Mouse (Mus musculus) right cerebral cortex, adult 18-20 months (tissue): ENCODE data around the gene Pld2.
"Not testable (repeated sequence)": the region's sequence is repeated elsewhere in the genome, so short reads cannot be mapped to it uniquely, and the experiment has no call there.

Experiments used
- DNase-seq: peaks from one replicate; pipeline ENCODE4 v3.0.0; 2022; ENCODE audit warnings: mixed read lengths

Pld2 gene

DNA sequence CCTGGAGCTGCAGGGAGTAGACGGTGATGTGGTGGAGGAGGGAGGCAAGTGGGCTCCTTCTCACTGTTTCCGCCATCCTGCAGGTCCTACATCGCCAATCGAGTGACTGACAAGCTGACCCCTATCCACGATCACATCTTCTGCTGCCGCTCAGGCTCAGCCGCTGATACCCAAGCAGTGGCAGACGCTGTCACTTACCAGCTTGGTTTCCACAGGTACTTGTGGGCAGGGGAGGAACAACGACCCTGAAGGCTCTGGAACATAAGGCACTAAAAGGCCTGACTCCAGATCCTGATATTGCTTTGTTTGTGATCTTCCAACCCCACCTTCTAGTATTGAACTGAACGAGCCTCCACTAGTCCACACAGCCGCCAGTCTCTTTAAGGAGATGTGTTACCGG is 13.7 kb upstream of the Pld2 start:
- DNase-seq: no peak

DNA sequence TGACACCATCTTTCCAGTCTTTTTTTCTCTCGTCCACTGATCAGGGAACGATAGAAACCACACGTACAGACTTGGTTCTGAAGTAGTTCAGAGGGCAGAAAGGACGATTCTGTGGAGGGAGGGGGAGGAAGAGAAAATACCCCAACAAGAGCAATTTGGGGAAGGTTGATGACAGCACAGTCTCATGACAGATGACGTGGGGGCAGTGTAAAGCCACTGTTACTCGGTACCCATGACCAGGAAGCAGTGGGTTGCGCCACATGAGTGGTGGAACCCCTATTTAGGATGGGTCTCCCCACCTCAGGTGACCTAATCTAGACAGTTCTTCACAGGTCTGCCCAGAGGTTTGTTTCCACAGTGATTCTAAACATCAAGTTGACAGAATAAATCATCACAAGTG is 11.3 kb upstream of the Pld2 start:
- DNase-seq: no peak

DNA sequence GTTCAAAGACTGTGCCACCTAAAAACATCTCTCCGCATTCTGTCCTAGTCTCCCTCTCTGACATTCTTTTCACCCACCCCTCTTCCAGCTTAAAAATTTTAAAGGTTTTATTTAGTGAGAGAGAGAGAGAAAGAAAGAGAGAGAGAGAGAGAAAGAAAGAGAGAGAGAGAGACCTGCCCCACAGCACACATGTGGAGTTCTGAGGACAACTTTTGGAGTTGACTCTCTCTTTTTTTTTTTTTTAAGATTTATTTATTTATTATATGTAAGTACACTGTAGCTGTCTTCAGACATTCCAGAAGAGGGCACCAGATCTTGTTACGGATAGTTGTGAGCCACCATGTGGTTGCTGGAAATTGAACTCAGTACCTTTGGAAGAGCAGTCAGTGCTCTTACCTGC is 8.8 kb upstream of the Pld2 start:
- DNase-seq: not testable (repeated sequence)

DNA sequence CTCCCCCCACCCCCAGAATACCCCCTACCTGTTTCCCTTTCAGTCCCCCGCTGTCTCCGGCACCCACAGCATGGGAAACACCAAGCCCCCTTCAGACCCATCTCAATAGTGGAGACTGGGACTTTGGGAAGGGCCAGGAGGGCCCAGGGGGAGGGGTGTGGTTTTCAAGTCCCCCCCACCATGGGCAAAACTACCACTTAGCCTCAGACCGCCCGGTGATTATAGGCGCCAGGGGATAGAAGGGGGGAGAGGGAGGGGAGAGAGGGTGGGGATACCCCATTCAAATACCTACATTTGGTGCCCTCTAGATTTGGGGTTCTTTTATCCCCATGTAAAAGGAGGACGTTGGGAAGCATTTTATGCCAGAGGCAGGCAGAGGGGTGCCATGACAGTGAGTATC is 7.0 kb upstream of the Pld2 start, which contains the start of gene Gm40193:
Gm40193 (minus strand) TSS at position 101 of the 400 bp plus-strand sequence.
- DNase-seq: no peak

DNA sequence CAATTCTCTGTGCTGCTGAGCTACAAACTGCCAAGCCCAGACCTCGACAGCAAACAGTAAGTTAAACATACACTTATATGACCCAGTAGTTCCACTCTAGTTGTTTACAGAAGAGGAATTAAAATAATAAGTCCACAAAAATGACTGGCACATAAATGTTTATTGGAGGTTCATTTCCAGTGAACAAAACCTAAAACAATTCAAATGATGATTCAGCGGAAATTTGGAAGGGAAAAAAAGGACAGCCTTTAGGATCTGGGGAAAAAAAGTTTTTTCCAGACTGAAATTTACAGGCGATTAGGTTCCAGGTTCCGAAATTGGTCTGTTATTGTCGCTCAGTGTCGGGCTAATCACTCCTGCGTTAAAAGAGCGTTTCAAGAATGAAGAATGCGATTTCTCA is 441 bp upstream of the Pld2 start:
- DNase-seq: no peak

DNA sequence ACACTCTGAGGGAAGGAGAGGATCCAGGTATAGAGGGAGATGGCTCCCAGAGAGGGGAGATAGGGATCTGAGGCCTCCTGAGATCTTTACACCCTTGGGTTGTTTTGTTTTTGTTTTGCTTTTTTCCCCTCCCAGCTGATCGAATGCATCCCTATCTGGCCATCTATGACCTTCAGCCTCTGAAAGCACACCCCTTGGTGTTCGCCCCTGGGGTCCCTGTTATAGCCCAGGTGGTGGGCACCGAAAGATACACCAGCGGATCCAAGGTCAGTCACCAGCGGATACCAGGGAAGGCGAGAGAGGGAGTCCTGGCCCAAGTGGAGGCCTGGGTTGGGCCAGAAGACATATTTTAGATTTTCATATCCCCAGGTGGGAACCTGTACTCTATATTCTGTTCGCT is 1.1 kb downstream of the Pld2 start:
- DNase-seq: no peak

DNA sequence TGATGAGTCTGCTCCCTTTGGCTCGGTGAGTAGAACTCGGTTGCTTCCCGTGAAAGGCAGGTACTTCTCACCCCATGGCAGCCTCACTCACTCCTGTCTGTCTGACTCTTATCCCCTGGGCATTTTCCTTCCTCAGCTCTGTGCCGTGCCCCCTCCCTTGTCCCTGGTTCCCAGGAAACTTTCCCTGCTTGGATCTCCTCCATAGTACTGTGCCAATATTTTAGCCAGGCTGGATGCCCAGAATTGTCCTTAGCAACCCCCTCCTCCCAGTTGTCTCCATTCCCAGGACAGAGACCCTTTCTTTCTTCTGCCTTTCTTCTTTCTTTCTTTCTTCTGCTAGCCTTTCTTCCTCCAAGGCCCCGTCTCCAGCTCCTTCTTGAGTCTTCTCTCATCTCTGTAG is 1.6 kb downstream of the Pld2 start:
- no peak for DNase-seq

DNA sequence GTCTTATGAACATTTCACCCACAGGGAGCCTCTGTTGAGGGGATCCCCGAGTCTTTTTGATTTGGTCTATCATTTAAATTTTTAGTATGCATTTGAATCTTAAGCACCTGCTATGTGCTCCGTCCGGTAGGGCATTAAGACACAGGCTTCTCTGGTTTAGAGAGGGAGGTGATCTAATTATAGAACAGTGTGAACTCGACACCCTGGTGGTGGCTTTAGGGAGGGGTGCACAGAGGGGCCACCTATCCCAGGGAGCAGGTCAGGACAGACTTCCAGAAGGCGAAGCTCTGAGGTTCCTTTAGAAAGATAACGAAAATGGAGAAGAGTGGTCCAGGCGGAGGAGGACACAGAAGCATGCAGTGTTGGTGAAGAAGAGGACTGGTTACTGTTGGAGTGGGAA is 4.6 kb downstream of the Pld2 start:
- no peak for DNase-seq

DNA sequence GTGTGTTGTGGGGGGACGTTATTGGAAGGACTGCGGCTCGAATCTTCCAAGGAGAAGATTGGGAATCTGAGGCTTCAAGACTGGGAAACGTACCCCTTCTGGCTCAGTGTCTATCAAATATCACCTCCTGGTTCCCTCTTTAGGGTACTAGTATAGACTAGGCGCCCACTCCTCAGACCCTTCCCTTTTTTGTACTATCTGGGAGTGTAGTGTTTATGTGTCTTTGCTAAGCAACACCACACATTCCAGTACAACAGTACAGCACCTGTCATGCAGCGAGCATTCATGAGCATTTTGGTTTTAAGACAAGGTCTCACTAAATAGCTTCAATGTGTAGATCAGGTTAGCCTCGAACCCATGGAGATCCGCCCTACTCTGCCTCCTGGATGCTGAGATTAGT is 11.7 kb downstream of the Pld2 start:
- DNase-seq: no peak

DNA sequence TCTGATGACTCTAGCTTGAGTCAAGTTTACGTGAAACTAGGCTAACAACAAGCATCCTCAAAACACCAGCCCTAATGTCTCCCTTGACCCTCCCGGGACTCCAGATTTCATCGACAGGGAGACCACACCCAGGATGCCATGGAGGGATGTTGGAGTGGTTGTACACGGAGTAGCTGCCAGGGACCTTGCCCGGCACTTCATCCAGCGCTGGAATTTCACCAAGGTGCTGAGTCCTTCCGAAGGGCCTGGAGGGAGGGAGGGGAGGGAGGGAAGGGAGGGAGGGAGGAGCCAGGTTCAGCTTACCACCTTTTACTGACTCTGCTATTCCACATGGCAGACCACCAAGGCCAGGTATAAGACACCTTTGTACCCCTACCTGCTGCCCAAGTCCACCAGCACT is 14.1 kb downstream of the Pld2 start:
- DNase-seq: no peak

DNA sequence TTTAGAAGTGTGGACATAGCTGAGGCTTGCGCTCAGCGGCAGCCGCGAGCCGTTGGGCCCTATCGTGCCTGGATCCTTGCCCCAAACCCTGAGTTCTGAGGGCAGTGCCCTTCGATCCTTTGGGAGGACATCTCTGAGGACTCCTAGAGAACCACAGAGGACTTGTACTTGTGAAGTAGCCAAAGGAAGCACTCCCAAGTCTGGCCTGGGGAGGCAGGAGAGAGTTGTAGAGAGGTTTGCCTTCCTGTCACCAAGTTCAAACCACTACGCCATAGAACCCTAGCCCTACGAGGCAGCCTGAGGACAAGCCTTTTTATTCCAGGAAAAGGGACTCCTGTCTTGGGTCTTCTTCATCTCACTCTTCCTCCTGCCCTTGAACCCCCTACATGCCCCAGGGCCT is 17.7 kb downstream of the Pld2 start:
- no peak for DNase-seq

DNA sequence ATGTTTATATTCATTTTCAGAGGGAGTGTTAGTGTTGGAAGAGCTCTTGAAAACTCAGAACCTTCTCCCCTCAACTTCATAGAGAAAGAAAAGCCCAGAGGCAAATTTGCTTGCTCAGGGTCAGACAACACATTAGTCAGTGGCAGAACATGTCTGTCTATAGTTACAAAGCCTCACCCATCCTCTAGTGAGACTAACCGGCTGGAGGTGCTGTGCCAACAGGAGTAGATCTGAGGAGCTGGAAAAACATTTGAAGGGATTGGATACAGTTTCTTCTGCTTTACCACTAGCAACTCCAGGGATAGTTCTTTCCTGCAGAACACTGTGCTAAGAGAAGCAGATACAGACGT is 22.0 kb downstream of the Pld2 start:
- no peak for DNase-seq

DNA sequence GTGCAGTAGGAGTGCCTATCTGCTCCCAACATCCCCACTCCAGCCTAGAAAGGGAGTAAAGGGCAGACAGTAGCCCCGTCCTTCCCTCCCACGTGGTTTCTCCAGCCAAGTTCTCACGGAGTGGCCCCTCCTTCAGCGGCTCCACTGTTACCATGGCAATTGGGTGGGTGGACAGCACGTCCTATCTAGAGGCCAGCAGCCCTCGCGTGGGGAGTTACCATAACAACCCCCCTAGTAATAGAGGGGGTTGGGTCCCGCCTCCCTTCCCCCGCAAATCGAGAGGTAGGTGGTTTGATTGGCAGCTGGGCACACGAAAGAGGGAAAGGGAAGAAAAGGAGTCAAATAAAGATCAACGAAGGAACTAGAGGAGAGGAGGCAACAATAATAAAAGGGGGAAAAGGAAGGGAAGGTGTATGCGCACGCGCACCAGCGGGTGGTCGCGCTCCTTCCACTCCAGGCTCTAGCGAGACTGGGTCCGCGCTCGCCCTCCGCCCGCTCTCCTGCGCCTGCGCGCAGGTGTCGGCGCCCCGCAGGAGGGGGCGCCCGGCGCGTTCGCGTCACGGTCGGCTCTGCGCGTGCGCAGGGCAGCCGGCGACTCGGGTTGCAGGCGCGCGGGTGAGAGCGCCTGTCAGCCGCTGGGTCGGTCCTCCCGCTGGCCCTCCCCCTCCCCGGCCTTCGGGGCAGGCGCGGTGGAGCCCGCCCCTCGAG is 22.6 kb downstream of the Pld2 start, which contains the start of gene Mink1:
Mink1 (plus strand) TSS at position 595 of the 708 bp plus-strand sequence.
- peak; percentile 92 for DNase-seq

DNA sequence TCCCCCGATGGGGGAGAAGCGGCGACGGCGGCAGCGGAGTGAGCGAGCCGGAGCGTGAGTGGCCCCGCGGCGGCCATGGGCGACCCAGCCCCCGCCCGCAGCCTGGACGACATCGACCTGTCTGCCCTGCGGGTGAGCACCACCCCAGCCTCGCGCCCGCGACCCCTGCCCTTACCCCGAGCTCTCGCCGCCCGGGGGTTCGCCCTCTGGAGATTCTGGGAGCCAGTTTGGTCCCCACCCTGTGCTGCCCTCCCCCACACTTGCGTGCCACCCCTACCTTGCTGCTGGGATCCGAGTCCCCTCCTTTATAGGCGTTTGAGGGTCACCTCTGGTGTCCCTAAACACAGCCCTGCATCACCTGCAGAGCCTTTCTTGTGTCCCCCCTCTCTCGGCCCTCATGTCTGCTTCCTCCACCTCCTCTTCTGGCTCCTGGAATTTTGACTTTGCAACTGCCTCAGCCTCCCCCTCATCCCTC is 23.2 kb downstream of the Pld2 start:
- no peak for DNase-seq

DNA sequence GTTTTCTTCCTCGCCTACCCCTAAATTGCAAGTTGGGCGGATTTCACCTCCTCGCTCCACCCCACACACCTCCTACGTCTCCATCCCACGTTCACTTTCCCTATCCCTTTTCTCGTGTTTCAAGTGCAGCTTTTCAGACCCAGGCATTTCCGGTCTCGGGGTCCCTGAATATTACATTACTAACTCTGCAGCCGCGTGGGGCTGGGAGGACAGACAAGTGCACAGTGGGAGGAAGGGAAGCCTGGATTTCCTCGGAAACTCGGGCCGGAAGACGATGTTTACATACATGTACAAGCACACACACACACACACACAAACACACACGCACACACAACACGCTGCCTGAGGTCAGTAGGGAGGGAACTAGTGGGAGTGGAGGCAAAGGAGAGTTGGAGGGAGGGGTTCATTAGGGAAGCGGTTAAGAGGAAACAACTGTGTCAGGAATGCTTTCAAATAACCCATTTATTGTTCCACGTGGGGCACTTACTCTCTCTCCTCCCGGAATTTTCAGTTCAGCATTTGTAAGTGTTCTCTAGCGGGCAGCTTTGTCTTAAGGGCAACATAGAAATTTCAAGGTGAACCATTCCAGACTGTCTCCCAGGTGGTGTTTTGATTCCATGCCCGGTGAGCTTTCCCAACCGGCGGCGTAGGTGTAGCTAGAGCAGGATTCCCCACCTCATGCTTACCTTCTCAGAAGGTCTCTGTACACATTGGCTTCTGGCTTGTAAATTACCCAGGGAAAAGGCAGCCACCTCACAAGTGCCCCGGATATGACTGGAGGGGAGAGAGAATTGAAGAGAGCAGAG is 23.8 kb downstream of the Pld2 start:
- no peak for DNase-seq

DNA sequence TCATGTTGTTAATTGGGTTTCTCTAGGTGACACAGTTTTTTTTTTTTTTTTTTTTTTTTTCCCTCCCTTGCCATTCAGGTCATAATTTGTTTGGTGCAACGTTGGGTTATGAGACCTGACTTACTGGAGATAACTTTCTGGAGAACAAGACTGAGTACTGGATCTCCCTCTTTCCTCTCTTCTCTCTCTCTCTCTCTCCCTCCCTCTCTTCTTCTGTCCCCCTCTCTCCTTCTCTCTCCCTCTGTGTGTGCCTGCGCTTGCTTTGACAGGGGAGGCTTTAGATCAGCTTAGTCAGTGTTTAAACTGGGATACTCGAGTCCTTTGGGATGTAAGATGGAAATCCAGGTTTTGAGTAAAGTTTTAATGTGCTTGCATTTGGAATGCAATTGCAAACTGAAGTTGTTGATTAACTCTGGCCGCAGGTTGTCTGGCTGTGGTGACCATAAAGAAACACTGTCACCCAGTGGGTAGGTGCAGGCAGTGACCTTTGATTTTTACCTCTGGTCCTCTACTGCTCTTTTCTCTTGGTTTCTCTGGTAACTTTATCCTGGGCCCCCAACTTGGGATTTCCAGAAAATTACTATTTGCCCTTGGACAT is 24.5 kb downstream of the Pld2 start:
- DNase-seq: no peak

DNA sequence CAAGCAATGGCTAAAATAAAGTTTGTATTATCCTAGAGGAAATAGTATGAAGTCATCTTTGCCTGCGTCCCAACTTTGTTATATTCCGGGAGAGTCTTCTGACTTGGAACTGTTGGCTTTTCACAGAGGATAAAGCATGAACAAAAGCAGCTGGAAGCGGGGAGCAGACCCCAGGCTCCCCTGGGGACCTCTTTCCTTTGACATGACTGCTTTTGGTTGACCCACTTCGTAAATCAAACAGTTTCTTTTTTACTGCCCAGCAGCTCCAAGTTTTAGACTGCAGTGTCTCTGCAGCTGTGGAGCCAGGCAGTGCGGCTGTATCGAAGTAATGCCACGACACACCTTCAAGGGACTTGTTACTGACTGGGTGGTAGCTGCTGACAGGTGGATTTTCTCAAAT is 26.7 kb downstream of the Pld2 start:
- no peak for DNase-seq

DNA sequence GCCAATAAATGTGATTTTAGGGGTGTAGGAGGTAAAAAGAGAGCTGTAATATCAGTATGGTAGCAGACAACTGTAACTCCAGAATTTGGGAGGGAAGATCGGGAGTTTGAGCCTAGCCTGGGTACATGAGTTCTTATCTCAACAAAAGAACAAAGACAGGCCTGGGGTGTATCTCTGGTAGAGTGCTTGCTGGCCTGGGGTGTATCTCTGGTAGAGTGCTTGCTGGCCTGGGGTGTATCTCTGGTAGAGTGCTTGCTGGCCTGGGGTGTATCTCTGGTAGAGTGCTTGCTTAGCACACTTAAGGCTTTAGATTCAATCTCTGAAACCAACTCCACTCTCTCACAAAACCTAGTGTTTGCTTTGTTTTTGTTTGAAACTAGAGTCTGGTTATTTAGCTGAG is 30.8 kb downstream of the Pld2 start:
- DNase-seq: not testable (repeated sequence)

DNA sequence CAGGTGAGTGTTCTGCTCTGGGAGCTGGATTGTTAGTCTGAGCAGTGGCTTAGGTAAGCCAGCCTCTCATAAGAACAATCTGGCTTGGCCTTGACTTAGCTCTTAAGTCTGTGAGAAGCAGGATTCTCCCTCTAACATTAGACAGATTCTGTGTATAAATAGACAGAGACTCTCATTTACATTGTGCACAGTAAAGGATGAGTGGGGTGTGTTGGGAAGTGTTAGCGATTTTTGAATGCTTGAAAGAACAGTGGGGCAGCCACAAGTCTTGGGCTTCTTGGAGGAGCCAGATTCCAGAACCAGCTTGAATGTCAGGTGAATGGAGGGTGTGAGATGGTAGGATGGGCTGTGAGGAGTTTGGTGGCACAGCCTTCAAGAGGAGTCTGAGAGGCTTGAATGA is 31.8 kb downstream of the Pld2 start:
- no peak for DNase-seq

DNA sequence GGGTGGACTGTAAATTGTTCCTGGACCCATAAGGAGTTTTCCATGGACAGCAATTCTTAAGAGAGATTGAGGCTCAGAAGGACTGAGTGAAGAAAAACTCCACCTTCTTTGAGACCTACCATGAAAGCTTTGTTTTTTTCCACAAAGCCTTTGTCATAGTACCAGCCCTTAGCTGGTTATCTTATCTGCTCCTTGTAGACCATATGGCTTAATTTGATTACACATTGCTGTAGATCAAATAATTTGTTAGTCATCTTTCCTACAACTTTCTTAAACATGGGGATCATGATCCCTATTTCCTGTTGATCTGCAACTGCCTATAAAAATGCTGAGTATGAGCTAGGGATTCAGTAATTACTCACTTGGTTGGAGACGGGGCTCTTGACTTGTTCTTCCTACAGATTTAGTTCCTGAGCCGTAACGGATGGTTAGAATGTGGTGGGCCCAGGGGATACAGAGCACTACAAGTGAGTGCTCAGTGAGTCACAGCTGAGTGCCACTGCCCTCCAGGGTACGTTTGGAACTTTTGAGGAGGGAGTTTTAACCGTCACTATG is 32.6 kb downstream of the Pld2 start:
- DNase-seq: no peak

DNA sequence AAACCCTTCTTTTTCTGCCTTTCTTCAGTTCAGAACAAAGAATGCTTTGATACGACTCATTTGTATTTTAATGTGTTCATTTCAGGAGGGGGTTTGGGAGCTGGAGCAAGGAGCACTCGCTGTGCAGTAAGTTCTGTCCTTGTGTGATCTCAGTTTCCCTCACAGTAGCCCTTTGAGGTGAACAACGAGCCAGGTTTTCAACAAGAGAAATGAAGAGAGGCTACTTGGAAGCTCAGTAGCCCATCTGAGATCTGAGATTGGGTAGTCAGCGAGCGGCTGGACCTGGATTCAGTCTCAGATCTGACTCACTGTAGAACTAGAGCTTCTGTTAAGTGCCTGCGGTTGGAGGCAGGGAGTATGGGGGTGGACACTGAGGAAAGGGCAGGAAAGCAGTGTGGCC is 34.0 kb downstream of the Pld2 start:
- no peak for DNase-seq

DNA sequence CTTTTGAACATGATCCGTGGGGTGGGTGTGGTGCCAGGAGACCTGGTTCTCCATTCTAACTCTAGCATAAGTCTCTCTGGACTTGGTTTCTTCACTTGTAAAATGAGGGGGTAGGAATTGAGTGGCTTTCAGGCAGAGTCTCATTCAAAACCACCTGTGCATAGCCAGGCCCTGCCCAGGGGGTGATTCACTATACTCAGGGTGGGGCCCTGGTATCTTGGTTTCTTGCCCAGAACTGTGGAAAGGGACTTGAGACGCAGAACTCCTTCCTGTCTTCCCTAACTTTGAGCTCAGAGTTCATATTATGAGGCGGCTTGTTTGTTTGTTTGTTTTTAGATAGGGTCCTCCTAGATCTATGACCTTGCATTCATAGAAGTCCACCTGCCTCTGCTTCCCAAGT is 37.3 kb downstream of the Pld2 start:
- DNase-seq: no peak

DNA sequence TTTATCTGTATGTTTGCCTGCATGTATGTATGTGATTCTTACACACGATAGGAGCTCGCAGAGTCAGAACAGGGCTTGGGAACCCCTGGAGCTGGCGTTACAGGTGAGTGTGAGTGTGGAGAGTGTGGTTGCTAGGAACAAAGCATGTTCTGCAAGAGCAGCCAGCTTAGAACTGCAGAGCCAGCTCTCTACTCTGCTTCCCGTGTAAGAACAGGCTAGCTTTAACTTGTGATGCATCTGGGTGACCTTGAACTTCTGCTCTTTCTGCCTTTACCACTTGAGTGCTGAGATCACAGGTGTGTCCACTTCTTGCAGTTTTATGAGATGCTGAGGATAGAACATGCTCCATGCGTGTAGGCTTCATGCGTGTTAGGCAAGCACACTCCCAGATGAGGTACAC is 39.1 kb downstream of the Pld2 start:
- no peak for DNase-seq
